Mouse (Mus musculus) cerebellum, postnatal 14 days (tissue): Measurements from ENCODE around the gene Olfr220.

Experiments
- DNase-seq, 2 experiments: peaks; one replicate each; pipeline ENCODE4 v3.0.0; 2021; ENCODE audit warnings: mixed read lengths in 2 of 2

Gene Olfr220

GRCm38 (mm10) chr1:174441782-174442181 lies at the start of gene Olfr220:
Gene Olfr220, plus strand, starts transcription at chr1:174442082.
- no peak for DNase-seq

- DNase-seq, result no peak
Measured at GRCm38 (mm10) chr1:174422959-174423358, 18.9 kb upstream of the Olfr220 start.

- no peak for DNase-seq
Measured at GRCm38 (mm10) chr1:174423764-174424163, 18.1 kb upstream of the Olfr220 start, which contains the start of gene Olfr414. Gene Olfr414, plus strand, starts transcription at chr1:174424064.

- DNase-seq, result no peak
Measured at GRCm38 (mm10) chr1:174426180-174426986, 15.5 kb upstream of the Olfr220 start.

- DNase-seq, result no peak
Measured at GRCm38 (mm10) chr1:174427402-174427801, 14.5 kb upstream of the Olfr220 start.

GRCm38 (mm10) chr1:174428407-174428806 lies 13.5 kb upstream of the Olfr220 start:
- DNase-seq, result no peak

- no peak for DNase-seq
Measured at GRCm38 (mm10) chr1:174434121-174434520, 7.8 kb upstream of the Olfr220 start.

- peak; percentile 21 to 46 for DNase-seq
Measured at GRCm38 (mm10) chr1:174455100-174455499, 13.2 kb downstream of the Olfr220 start.

GRCm38 (mm10) chr1:174465385-174465784 lies 23.5 kb downstream of the Olfr220 start:
- no peak for DNase-seq

GRCm38 (mm10) chr1:174466240-174466639 lies 24.4 kb downstream of the Olfr220 start:
- DNase-seq, result peak in 1 of 2 experiments; percentile 9

GRCm38 (mm10) chr1:174469736-174470135 lies 27.9 kb downstream of the Olfr220 start:
- DNase-seq, result peak; percentile 64 to 73

GRCm38 (mm10) chr1:174482567-174482966 lies 40.7 kb downstream of the Olfr220 start:
- no peak for DNase-seq

GRCm38 (mm10) chr1:174500064-174500463 lies 58.2 kb downstream of the Olfr220 start:
- DNase-seq, result no peak
